Mouse (Mus musculus) frontal cortex, postnatal 14 days (tissue): Measurements from ENCODE around the gene Chst11.

ENCODE experiments used
- DNase-seq, 2 experiments: peaks; one replicate each; pipeline ENCODE4 v3.0.0; 2022; ENCODE audit warnings: low spot score in 2 of 2

Chst11 gene

GRCm38 (mm10) chr10:83168303-83169056 lies 183.2 kb downstream of the Chst11 start:
- no peak for DNase-seq

GRCm38 (mm10) chr10:83169554-83169953 lies 184.3 kb downstream of the Chst11 start:
- DNase-seq = no peak

- no peak for DNase-seq
Observed at GRCm38 (mm10) chr10:83178151-83178550, 192.9 kb downstream of the Chst11 start.

- no peak for DNase-seq
Observed at GRCm38 (mm10) chr10:83178661-83179060, 193.4 kb downstream of the Chst11 start.

GRCm38 (mm10) chr10:83181831-83182572 lies 196.7 kb downstream of the Chst11 start:
- no peak for DNase-seq

- peak; percentile 63 to 66 for DNase-seq
Observed at GRCm38 (mm10) chr10:83182573-83182960, 197.3 kb downstream of the Chst11 start.

- no peak for DNase-seq
Observed at GRCm38 (mm10) chr10:83183634-83184479, 198.6 kb downstream of the Chst11 start.

GRCm38 (mm10) chr10:83184480-83185069 lies 199.3 kb downstream of the Chst11 start:
- peak in 1 of 2 experiments; percentile 17 for DNase-seq

- DNase-seq = no peak
Observed at GRCm38 (mm10) chr10:83185121-83185520, 199.8 kb downstream of the Chst11 start.

GRCm38 (mm10) chr10:83186167-83186566 lies 200.9 kb downstream of the Chst11 start:
- no peak for DNase-seq

- DNase-seq = no peak
Observed at GRCm38 (mm10) chr10:83186984-83187383, 201.7 kb downstream of the Chst11 start.

GRCm38 (mm10) chr10:83189071-83189470 lies 203.8 kb downstream of the Chst11 start:
- DNase-seq = no peak

GRCm38 (mm10) chr10:83191476-83191875 lies 206.2 kb downstream of the Chst11 start:
- DNase-seq = no peak

- no peak for DNase-seq
Observed at GRCm38 (mm10) chr10:83191982-83192381, 206.7 kb downstream of the Chst11 start.

GRCm38 (mm10) chr10:83197690-83198336 lies 212.5 kb downstream of the Chst11 start:
- peak; percentile 59 to 73 for DNase-seq

GRCm38 (mm10) chr10:83198692-83199091 lies 213.4 kb downstream of the Chst11 start:
- DNase-seq = no peak

- no peak for DNase-seq
Observed at GRCm38 (mm10) chr10:83199290-83199689, 214.0 kb downstream of the Chst11 start.

GRCm38 (mm10) chr10:83201525-83201924 lies 216.2 kb downstream of the Chst11 start:
- no peak for DNase-seq

- DNase-seq = no peak
Observed at GRCm38 (mm10) chr10:83202906-83203702, 217.8 kb downstream of the Chst11 start.

- DNase-seq = no peak
Observed at GRCm38 (mm10) chr10:83208436-83208835, 223.1 kb downstream of the Chst11 start.
